Mouse (Mus musculus) hindbrain, embryonic 16.5 days (tissue): ENCODE data around the gene Sytl3. TPM values are rescaled to one million over a fixed set of nuclear protein-coding genes. Genes with fewer than 3 reads are reported as not detected.
"Not testable (repeated sequence)": the region's sequence is repeated elsewhere in the genome, so short reads cannot be mapped to it uniquely, and the experiment has no call there.

Experiments
- ATAC-seq: fragments of 200-750 bp; cut with Nextera tagmentation; 2 replicates; pipeline ENCODE4 v1.8.0; 2017; ENCODE audit warnings: moderate TSS enrichment, moderate library complexity
- H3K27ac ChIP-seq: fragments of 300-500 bp; sonication (generic); 2 replicates; pipeline ENCODE4 v1.5.1; 2014; ENCODE audit warnings: low read depth, mild to moderate bottlenecking, control low read depth, low read length, moderate library complexity
- H3K27me3 ChIP-seq: fragments of 300-500 bp; sonication (generic); replicated peaks from 2 replicates; pipeline ENCODE4 v1.6.1; 2014; ENCODE audit warnings: low read length; ENCODE audit not compliant: control insufficient read depth, insufficient read depth
- H3K36me3 ChIP-seq: fragments of 300-500 bp; sonication (generic); 2 replicates; pipeline ENCODE4 v1.6.1; 2014; ENCODE audit warnings: mild to moderate bottlenecking, low read length, moderate library complexity, mixed read lengths; ENCODE audit not compliant: control insufficient read depth, insufficient read depth
- H3K4me1 ChIP-seq: fragments of 300-500 bp; sonication (generic); 2 replicates; pipeline ENCODE4 v1.6.1; 2014; ENCODE audit warnings: low read depth, low read length; ENCODE audit not compliant: control insufficient read depth, insufficient read depth
- H3K4me2 ChIP-seq: fragments of 300-500 bp; sonication (generic); 2 replicates; pipeline ENCODE4 v1.6.1; 2014; ENCODE audit warnings: mild to moderate bottlenecking, low read length, control low read depth, moderate library complexity
- H3K4me3 ChIP-seq: fragments of 300-500 bp; sonication (generic); 2 replicates; pipeline ENCODE4 v1.5.1; 2014; ENCODE audit warnings: mild to moderate bottlenecking, low read length, control low read depth, moderate library complexity
- H3K9ac ChIP-seq: fragments of 300-500 bp; sonication (generic); 2 replicates; pipeline ENCODE4 v1.6.1; 2014; ENCODE audit warnings: low read depth, mild to moderate bottlenecking, control low read depth, low read length, moderate library complexity
- H3K9me3 ChIP-seq: fragments of 300-500 bp; sonication (generic); 2 replicates; pipeline ENCODE4 v1.6.1; 2014; ENCODE audit warnings: mild to moderate bottlenecking, low read length, moderate library complexity; ENCODE audit not compliant: control insufficient read depth
- WGBS: fragments of 180-500 bp; shearing (Covaris S2); extraction: QIAGEN DNeasy Blood & Tissue Kit; methylation state at CpG from one replicate; pipeline ENCODE4 v1.1.7; 2014; 5-methylcytosine and 5-hydroxymethylcytosine counted together
- polyA plus RNA-seq: library from polyadenylated mRNA; unstranded; fragments of >200 nt; fragmentation: Nextera tagmentation; extraction: Ambion mirVana; gene quantifications from 2 replicates; pipeline ENCODE4 v1.2.1, GENCODE M21; 2015

The Sytl3 gene
- polyA plus RNA-seq = 1.2 and 1.5 TPM in 2 replicates

GRCm38 (mm10) chr17:6658801-6659200 lies at the start of gene Sytl3:
Sytl3 (plus strand) TSS chr17:6659093.
- H3K4me1 ChIP-seq, ATAC-seq, H3K9ac ChIP-seq, H3K27ac ChIP-seq, H3K4me2 ChIP-seq, H3K4me3 ChIP-seq, H3K9me3 ChIP-seq, H3K36me3 ChIP-seq, H3K27me3 ChIP-seq: not testable (repeated sequence)
- 87% methylated on average over 4 of the region's 7 CpGs for WGBS

DNA sequence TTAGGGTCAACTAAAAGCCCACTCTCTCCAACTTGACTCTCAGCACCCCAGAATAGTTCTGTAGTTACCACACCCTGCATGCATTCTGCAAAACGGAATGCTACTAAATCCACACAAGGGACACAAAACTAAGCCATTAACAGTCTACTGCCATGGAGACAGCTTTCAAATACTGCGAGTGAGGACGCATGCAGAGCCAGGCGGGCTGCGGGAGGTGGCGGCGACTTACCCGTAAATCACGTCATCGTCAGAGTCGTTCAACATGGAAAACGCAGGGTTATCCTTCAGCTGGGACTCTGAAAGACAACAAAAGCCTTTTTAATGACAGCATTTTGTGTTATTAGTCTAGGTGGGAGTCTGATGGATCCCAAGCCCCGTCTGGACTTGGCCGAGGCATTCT lies 45.4 kb upstream of the Sytl3 start:
- H3K9ac ChIP-seq, H3K4me2 ChIP-seq, H3K27ac ChIP-seq, H3K4me3 ChIP-seq, H3K36me3 ChIP-seq, H3K27me3 ChIP-seq, H3K9me3 ChIP-seq, ATAC-seq, H3K4me1 ChIP-seq: not testable (repeated sequence)
- WGBS = 87% methylated on average over 11 of the region's 14 CpGs

DNA sequence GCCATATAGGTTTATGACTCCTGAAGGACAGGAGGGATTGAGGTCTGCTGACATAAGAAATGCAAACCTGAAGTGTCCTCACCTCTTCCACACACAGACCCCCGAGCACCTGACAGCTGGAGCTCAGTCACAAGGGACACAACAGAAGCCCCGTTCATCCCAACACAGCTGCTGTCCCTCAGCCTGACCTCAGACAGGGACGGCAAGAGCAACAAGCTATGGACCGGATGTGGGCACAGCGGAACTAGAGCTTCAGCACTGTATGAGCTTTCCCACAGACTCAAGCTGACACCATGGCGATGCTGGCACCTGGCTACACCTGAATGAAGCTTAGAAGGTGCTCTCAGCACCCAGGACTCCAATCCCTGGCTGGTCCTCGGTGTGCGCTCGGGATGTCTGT lies 44.6 kb upstream of the Sytl3 start:
- not testable (repeated sequence) for H3K4me3 ChIP-seq, H3K36me3 ChIP-seq, H3K27ac ChIP-seq, H3K4me1 ChIP-seq, H3K9me3 ChIP-seq, H3K9ac ChIP-seq, H3K4me2 ChIP-seq, ATAC-seq, H3K27me3 ChIP-seq
- WGBS = 85% methylated on average over 4 of the region's 9 CpGs

DNA sequence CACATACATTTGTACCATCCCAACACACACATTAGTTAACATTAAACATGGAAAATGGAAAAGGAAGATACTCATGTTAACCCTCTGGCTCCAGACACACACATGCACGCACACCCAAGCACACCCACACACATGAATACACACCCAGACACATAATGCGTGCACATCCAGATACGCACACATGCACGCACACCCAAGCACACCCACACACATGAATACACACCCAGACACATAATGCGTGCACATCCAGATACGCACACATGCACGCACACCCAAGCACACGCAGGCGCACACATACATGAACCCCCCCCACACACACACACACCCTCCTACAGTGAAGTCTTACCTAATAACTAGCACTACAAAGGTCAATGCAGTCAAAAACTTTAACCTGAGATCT lies 42.2 kb upstream of the Sytl3 start:
- H3K4me3 ChIP-seq, H3K27me3 ChIP-seq, H3K36me3 ChIP-seq, H3K4me1 ChIP-seq, ATAC-seq, H3K9ac ChIP-seq, H3K9me3 ChIP-seq, H3K27ac ChIP-seq, H3K4me2 ChIP-seq: not testable (repeated sequence)
- 96% methylated on average over 9 of the region's 9 CpGs for WGBS

- H3K4me3 ChIP-seq, H3K9ac ChIP-seq, H3K27ac ChIP-seq, H3K36me3 ChIP-seq, H3K9me3 ChIP-seq, H3K4me1 ChIP-seq, H3K27me3 ChIP-seq, H3K4me2 ChIP-seq: not testable (repeated sequence)
- ATAC-seq = peak; percentile 37
- 64% methylated on average over 6 of the region's 13 CpGs for WGBS
Measured at GRCm38 (mm10) chr17:6617689-6618400, 41.0 kb upstream of the Sytl3 start.

DNA sequence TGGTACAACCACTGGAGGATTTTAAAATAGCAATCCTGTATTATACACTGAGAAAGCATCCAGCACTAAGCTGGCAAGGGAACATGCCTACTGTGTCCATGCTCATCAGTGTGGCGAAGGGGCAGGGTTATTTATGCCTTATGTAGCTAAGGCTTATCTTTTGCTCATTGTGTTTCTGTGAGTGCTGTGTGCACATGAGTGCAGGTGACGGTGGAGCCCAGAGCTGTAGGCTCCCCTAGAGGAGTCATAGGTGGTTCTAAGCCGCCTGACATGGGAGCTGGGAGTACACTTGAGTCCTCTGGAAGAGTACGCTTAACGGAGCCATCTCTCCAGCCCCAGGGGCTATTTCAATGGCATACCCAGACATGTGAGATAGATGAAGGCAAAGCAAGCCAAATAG lies 39.6 kb upstream of the Sytl3 start:
- not testable (repeated sequence) for H3K27me3 ChIP-seq, H3K4me3 ChIP-seq, H3K9me3 ChIP-seq, H3K4me1 ChIP-seq, H3K9ac ChIP-seq, H3K4me2 ChIP-seq, H3K27ac ChIP-seq, H3K36me3 ChIP-seq, ATAC-seq
- 79% methylated on average over 5 of the region's 5 CpGs for WGBS

- H3K36me3 ChIP-seq, H3K9me3 ChIP-seq, ATAC-seq, H3K27me3 ChIP-seq, H3K27ac ChIP-seq, H3K9ac ChIP-seq, H3K4me2 ChIP-seq, H3K4me3 ChIP-seq, H3K4me1 ChIP-seq: not testable (repeated sequence)
- 84% methylated on average over 4 of the region's 6 CpGs for WGBS
Measured at GRCm38 (mm10) chr17:6620035-6620434, 38.9 kb upstream of the Sytl3 start.

GRCm38 (mm10) chr17:6620730-6621451 lies 38.0 kb upstream of the Sytl3 start:
- 89% methylated on average over 17 of the region's 20 CpGs for WGBS
- H3K27me3 ChIP-seq, H3K36me3 ChIP-seq, H3K4me2 ChIP-seq, H3K9me3 ChIP-seq, ATAC-seq, H3K9ac ChIP-seq, H3K27ac ChIP-seq, H3K4me1 ChIP-seq, H3K4me3 ChIP-seq: not testable (repeated sequence)

GRCm38 (mm10) chr17:6621976-6622375 lies 36.9 kb upstream of the Sytl3 start:
- H3K9me3 ChIP-seq, H3K4me1 ChIP-seq, H3K9ac ChIP-seq, ATAC-seq, H3K4me2 ChIP-seq, H3K4me3 ChIP-seq, H3K27me3 ChIP-seq, H3K36me3 ChIP-seq, H3K27ac ChIP-seq: not testable (repeated sequence)
- 86% methylated on average over 11 of the region's 12 CpGs for WGBS
